Mouse (Mus musculus): Measurements from ENCODE around the gene Cmss1.

DNA sequence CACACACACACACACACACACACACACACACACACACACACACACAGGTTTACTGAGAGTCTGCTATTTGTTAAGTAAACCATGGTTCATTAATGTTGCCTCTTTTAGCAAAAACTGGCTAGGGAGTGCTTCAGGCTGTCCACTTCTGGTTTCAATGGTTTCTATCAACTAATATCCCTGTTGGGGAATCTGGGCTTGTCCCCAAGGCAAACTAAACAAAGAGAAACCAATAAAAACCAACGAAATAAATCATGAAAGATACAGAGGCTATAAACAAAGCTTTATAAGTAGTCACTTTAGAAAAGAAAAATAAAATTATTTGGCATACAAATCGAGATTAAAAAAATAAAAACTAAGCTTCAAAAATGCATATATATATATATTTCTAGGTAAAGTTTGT lies 214.2 kb downstream of the Cmss1 start:
- no peak for TF ChIP-seq GATA1 (IDR thresholded peaks at IDR 0.05; ENCODE audit: low read length)
- TF ChIP-seq TAL1 (IDR thresholded peaks at IDR 0.05; ENCODE audit: low read length): no peak
